17 mouse cellular contexts compared by ENCODE assay signal in genomic region chr11:115271052-115271451, GRCm38 (mm10). TPM values are rescaled to one million over a fixed set of nuclear protein-coding genes. Genes with fewer than 3 reads are reported as not detected.
DNase-seq lines count a peak whose midpoint lies in the region.
"Had no signal": no experiment of that assay in that cellular context is flagged by ENCODE, and none has a peak within 500 bp of the region (broad histone marks: within the 10 kb centered on the region; RNA-seq: fewer than 3 reads in every experiment).

No protein-coding gene starts in this region.

- DNase-seq in adrenal gland, adult (ENCODE audit: inconsistent age in 2 of 2, low spot score in 1 of 2) = peak; percentile 51 to 70
- no peak for DNase-seq in adrenal gland, adult 18-20 months (ENCODE audit: low spot score in 2 of 2)
- DNase-seq in cerebellum, adult 11-12 months = peak; percentile 66
- no peak for DNase-seq in cerebellum, postnatal 10 days
- DNase-seq in cerebellum, adult 9-11 months = peak; percentile 71
- DNase-seq in cerebellum, adult 9-10 months = no peak
- DNase-seq: adrenal gland, adult 8-10 months had no signal

RNA-seq across cellular contexts. Expression of gene Grin2c, which starts 4.0 kb away (rescaled TPM):
- 10 to 100 TPM in 1 of 2 experiments, 1 to 10 TPM in 1; 2.2 to 10.6 TPM for total RNA-seq in adrenal gland, adult 18-20 months (2021)
- total RNA-seq: MEL had no signal

RNA-seq across cellular contexts. Expression of gene Fdxr, which starts 5.8 kb away (rescaled TPM):
- 1,000 to 10,000 TPM; 1,063 to 1,343 TPM for total RNA-seq in adrenal gland, adult 18-20 months (2021)

RNA-seq across cellular contexts. Expression of gene Fads6, which starts 26.4 kb away (rescaled TPM):
- total RNA-seq in adrenal gland, adult 18-20 months (2021) = 10 to 100 TPM; 43.9 to 59.6 TPM

RNA-seq across cellular contexts. Expression of gene Otop2, which starts 35.9 kb away (rescaled TPM):
- not detected for total RNA-seq in adrenal gland, adult 18-20 months (2021)
- total RNA-seq: adrenal gland, adult 2 months; adrenal gland, adult 8-10 months; adrenal gland, postnatal 10 days; adrenal gland, postnatal 14 days; adrenal gland, postnatal 25 days; adrenal gland, postnatal 36 days; adrenal gland, postnatal 4 days; CH12.LX; G1E; MEL had no signal

RNA-seq across cellular contexts. Expression of gene Ush1g, which starts 50.8 kb away (rescaled TPM):
- under 1 TPM; 0.36 to 0.74 TPM for total RNA-seq in adrenal gland, adult 18-20 months (2021)
- total RNA-seq: ES-E14, MEL had no signal

Comparison
In these comparisons a context has a peak if more than half of its experiments do, and no peak if none do; other contexts are left out.
1. DNase-seq: peak in adrenal gland, adult (2 of 2), cerebellum, adult 11-12 months (single experiment) and cerebellum, adult 9-11 months (single experiment); none in adrenal gland, adult 18-20 months (0 of 2), cerebellum, postnatal 10 days (0 of 2) and cerebellum, adult 9-10 months (single experiment).